Mouse (Mus musculus) embryonic fibroblast, embryonic 13.5 days (primary cell): ENCODE measurements around the gene Numb.

Experiments
- CTCF ChIP-seq: IDR thresholded peaks from 2 replicates; pipeline ENCODE4 v1.5.1; 2011; ENCODE audit warnings: mild to moderate bottlenecking, control low read depth, low read length, moderate library complexity, borderline replicate concordance; ENCODE audit not compliant: insufficient read depth
- POLR2A ChIP-seq: IDR thresholded peaks from 2 replicates; pipeline ENCODE4 v1.6.1; 2011; ENCODE audit warnings: low read depth, mild to moderate bottlenecking, control low read depth, low read length, moderate library complexity

DNA sequence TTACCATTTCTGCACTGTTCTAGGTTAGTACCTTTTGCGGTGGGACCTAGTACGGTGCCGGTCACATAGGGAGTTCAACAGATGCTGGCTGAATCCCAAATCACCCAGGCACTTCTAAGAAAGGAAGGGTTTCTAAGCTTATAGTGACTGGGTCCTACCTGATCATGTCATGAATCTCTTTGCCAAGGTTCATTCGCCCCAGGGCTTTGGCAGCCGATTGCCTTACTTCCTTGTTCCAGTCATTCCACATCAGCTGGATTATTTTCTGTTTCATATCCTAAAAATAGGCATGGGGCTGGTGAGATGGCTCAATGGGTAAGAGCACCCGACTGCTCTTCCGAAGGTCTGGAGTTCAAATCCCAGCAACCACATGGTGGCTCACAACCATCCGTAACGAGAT, 36.5 kb upstream of the Numb start:
- TF ChIP-seq POLR2A (no peak), CTCF (no peak)
